Mouse (Mus musculus) heart, embryonic 15.5 days (tissue): ENCODE data around the gene Ntmt1. TPM values are rescaled to one million over a fixed set of nuclear protein-coding genes. Genes with fewer than 3 reads are reported as not detected.

ENCODE experiments used
- ATAC-seq: fragments of 200-750 bp; cut with Nextera tagmentation; replicated peaks from 2 replicates; pipeline ENCODE4 v1.8.0; 2017; ENCODE audit warnings: low read depth, moderate TSS enrichment; ENCODE audit not compliant: insufficient number of reproducible peaks, insufficient read depth, low FRiP score
- H3K27ac ChIP-seq: fragments of 300-500 bp; sonication (generic); 2 replicates; pipeline ENCODE4 v1.5.1; 2015; ENCODE audit warnings: mild to moderate bottlenecking, inconsistent platforms
- H3K27me3 ChIP-seq: fragments of 300-500 bp; sonication (generic); 2 replicates; pipeline ENCODE4 v1.6.1; 2015; ENCODE audit warnings: inconsistent platforms
- H3K36me3 ChIP-seq: fragments of 300-500 bp; sonication (generic); 2 replicates; pipeline ENCODE4 v1.6.1; 2015; ENCODE audit warnings: mild to moderate bottlenecking, inconsistent platforms
- H3K4me1 ChIP-seq: fragments of 300-500 bp; sonication (generic); replicated peaks from 2 replicates; pipeline ENCODE4 v1.6.1; 2015; ENCODE audit warnings: inconsistent platforms
- H3K4me2 ChIP-seq: fragments of 300-500 bp; sonication (generic); 2 replicates; pipeline ENCODE4 v1.6.1; 2015; ENCODE audit warnings: inconsistent platforms, mild to moderate bottlenecking, moderate library complexity
- H3K4me3 ChIP-seq: fragments of 300-500 bp; sonication (generic); 2 replicates; pipeline ENCODE4 v1.5.1; 2015; ENCODE audit warnings: mild to moderate bottlenecking, inconsistent platforms
- H3K9ac ChIP-seq: fragments of 300-500 bp; sonication (generic); 2 replicates; pipeline ENCODE4 v1.6.1; 2015; ENCODE audit warnings: mild to moderate bottlenecking, inconsistent platforms
- H3K9me3 ChIP-seq: fragments of 300-500 bp; sonication (generic); replicated peaks from 2 replicates; pipeline ENCODE4 v1.6.1; 2016; ENCODE audit warnings: inconsistent platforms
- WGBS: fragments of 180-500 bp; shearing (Covaris S2); methylation state at CpG from one replicate; pipeline ENCODE4 v1.1.7; 2015; ENCODE audit warnings: mixed read lengths; 5-methylcytosine and 5-hydroxymethylcytosine counted together
- polyA plus RNA-seq: library from polyadenylated mRNA; unstranded; fragments of >200 nt; fragmentation: Nextera tagmentation; extraction: Ambion mirVana; gene quantifications from 2 replicates; pipeline ENCODE4 v1.2.1, GENCODE M21; 2015

Ntmt1 gene
- polyA plus RNA-seq, 1 experiment from 2014 or later = 75.8 TPM

DNA sequence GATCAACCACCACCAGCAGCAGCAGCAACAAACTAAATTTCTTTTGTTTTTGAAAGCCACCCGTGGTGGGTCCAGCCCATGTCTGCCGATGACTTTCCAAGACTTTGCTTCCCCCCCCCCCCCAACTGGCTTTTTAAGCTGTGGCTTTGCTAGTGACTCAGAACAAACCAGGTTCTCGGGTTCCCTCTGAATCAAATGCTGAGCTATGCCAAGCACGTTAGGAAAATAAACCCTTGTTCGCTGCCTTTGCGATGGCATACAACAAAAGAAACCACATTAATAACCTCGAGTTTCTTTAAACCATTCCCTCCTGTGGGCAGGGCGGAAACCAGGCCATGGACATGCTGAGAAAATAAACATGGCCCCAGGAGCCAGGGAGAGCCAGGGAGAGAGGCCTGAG, 40.6 kb downstream of the Ntmt1 start:
- Histone ChIP-seq H3K9me3 (no peaks in the 10 kb centered on the region), H3K4me3 (no peak overlapping the region), H3K36me3 (no peaks in the 10 kb centered on the region), H3K4me2 (no peak overlapping the region), H3K27me3 (0 out of 2 replicates have a peak, but pooled peaks cover 5% of the 10 kb centered on the region), H3K27ac (no peak overlapping the region), H3K9ac (no peak overlapping the region), H3K4me1 (peaks cover 52% of the 10 kb centered on the region)
- ATAC-seq = no peak
- WGBS = 70% methylated on average over 8 of the region's 8 CpGs

DNA sequence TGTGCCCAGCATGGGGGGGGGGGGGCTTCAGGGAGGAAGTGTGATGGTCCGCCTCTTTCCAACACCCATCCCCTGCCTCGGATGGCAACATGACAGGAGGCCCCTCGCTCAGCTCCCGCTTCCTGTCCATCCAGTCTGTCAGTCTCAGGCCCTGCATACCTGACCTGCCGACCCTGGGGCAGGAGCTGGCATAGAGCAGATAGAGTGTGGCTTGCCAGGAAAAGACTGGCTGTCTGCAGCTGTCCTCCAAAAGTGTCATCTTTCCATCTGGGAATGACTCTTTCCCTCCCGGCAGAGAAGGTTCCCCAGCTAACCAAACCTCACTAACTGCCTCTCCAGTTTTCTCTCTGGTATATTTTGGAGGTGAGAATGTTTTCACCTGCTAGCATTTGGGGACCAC, 43.0 kb downstream of the Ntmt1 start:
- H3K4me1 ChIP-seq = peaks cover 48% of the 10 kb centered on the region
- no peaks in the 10 kb centered on the region for H3K9me3 ChIP-seq
- no peak for ATAC-seq
- no peak overlapping the region for H3K27ac ChIP-seq
- H3K27me3 ChIP-seq = no peaks in the 10 kb centered on the region
- H3K36me3 ChIP-seq = no peaks in the 10 kb centered on the region
- H3K4me2 ChIP-seq = no peak overlapping the region
- no peak overlapping the region for H3K4me3 ChIP-seq
- WGBS = 26% methylated on average over 6 of the region's 6 CpGs
- H3K9ac ChIP-seq = no peak overlapping the region

DNA sequence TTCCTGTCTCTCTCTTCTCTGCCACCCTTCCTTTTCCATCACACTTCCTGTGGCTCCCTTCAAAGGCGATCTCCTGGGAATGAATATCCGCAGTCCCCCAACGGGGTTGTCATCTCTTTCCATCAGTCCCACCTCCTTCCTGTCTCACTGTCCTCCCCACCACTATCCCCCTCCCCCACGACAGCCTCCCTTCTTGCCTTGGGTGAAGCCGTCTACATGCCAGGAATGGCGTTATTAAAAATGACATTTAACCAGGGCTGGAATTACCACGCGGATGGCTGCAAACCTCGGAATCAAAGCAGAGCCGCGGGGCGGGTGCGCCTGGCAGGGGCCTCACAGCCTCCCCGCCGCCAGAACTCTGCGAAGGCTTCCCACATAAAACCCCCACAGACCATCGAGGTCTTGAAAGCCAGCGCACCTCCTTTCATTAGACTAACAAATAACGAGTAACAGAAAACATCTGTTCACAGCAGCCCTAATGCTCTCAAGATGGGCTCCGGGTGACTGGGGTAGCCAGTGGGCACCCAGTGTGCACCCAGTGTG, 45.2 kb downstream of the Ntmt1 start:
- WGBS = 33% methylated on average over 20 of the region's 20 CpGs
- Histone ChIP-seq H3K4me2 (no peak overlapping the region), H3K9ac (no peak overlapping the region), H3K4me3 (no peak overlapping the region), H3K4me1 (peaks cover 30% of the 10 kb centered on the region), H3K27ac (no peak overlapping the region), H3K9me3 (no peaks in the 10 kb centered on the region), H3K36me3 (no peaks in the 10 kb centered on the region), H3K27me3 (no peaks in the 10 kb centered on the region)
- no peak for ATAC-seq

DNA sequence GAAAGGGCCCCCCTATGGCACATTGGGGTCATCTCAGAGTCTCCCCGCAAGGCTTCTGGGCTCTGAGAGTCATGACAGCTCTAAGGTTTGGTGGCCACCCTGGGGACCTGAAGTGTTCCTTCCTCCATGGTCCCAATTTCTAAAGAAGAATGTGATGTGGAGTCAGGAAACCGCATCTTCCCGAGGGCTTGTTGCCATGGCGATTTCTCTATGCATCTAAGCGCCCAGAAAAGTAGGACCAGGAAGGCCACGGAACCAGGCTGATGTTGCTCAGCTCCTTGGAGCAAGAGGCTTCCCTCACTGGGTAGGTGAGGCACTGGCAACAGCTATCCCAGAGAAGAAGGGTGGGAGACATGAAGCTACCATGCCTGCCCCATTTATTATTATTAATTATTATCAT, 49.5 kb downstream of the Ntmt1 start:
- H3K9me3 ChIP-seq = no peaks in the 10 kb centered on the region
- no peaks in the 10 kb centered on the region for H3K36me3 ChIP-seq
- no peaks in the 10 kb centered on the region for H3K27me3 ChIP-seq
- peaks cover 25% of the 10 kb centered on the region for H3K4me1 ChIP-seq
- H3K9ac ChIP-seq = no peak overlapping the region
- no peak overlapping the region for H3K4me2 ChIP-seq
- ATAC-seq = no peak
- H3K4me3 ChIP-seq = no peak overlapping the region
- 80% methylated on average over 6 of the region's 6 CpGs for WGBS
- no peak overlapping the region for H3K27ac ChIP-seq

DNA sequence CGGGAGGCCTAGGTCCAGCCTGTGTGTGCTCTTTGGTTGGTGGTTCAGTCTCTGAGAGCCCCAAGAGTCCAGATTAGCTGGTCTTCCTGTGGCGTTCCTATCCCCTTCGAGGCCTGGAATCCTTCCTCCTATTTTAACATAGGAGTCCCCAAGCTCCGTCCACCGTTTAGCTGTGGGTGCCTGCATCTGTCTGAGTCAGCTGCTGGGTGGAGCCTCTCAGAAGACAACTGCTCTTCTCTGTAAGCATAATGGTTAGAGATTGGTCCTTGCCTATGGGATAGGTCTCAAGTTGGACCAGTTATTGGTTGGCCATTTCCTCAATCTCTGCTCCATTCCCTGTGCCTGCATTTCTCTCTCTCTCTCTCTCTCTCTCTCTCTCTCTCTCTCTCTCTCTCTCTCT, 52.2 kb downstream of the Ntmt1 start:
- H3K9me3 ChIP-seq = no peaks in the 10 kb centered on the region
- ATAC-seq = no peak
- WGBS = 53% methylated on average over 5 of the region's 5 CpGs
- no peak overlapping the region for H3K4me3 ChIP-seq
- H3K9ac ChIP-seq = no peak overlapping the region
- H3K4me1 ChIP-seq = peaks cover 33% of the 10 kb centered on the region
- H3K27me3 ChIP-seq = no peaks in the 10 kb centered on the region
- H3K4me2 ChIP-seq = no peak overlapping the region
- H3K27ac ChIP-seq = no peak overlapping the region
- no peaks in the 10 kb centered on the region for H3K36me3 ChIP-seq

DNA sequence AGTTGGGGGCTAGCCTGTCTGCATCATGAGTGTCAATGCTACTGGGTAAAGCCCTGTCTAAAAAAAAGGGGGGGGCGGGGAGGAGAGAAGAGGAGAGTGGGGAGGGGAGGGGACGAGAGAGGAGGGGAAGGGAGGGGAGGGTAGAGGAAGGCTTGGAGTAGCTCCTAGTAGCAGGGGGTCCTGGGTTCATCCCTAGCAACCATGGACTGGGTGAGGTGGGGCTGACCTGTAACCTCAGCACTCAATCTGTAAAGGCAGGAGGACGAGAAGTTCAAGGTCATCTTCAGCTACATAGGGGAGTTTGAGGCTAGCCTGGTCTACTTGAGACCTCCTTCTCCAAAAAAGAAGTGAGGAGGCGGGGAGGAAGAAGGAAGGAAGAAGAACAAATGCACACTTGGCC, 54.5 kb downstream of the Ntmt1 start:
- Histone ChIP-seq H3K27me3 (no peaks in the 10 kb centered on the region), H3K9ac (no peak overlapping the region), H3K36me3 (no peaks in the 10 kb centered on the region), H3K4me1 (peaks cover 38% of the 10 kb centered on the region), H3K27ac (no peak overlapping the region), H3K4me3 (no peak overlapping the region), H3K9me3 (no peaks in the 10 kb centered on the region), H3K4me2 (no peak overlapping the region)
- no peak for ATAC-seq
- WGBS = 71% methylated on average over 4 of the region's 4 CpGs

DNA sequence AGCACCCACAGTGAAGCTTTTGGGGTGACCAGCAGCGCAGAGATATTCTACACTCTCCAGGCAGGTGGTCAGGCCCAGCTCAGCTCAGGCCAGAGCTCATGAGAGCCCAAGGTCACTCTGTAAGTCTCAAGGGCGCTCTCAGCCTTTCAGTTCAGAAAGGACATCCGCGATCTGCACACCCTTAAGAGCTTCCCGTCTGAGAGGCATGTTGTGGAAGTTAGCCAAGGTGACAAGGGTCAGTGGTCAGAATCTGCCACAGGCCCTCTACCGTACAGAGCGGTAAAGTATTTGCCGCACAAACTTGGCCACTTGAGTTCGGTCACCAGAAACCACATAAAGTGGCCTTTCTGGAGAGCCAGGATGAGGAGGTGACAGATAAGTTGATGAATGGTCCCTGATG, 55.9 kb downstream of the Ntmt1 start:
- H3K36me3 ChIP-seq = no peaks in the 10 kb centered on the region
- H3K9ac ChIP-seq = no peak overlapping the region
- H3K4me1 ChIP-seq = peaks cover 34% of the 10 kb centered on the region
- H3K9me3 ChIP-seq = no peaks in the 10 kb centered on the region
- H3K27me3 ChIP-seq = no peaks in the 10 kb centered on the region
- 0 out of 2 replicates have a peak, but pooled peaks have one; percentile 25 for ATAC-seq
- H3K4me3 ChIP-seq = no peak overlapping the region
- H3K4me2 ChIP-seq = no peak overlapping the region
- WGBS = 30% methylated on average over 9 of the region's 9 CpGs
- H3K27ac ChIP-seq = peak overlapping the region; percentile 70

DNA sequence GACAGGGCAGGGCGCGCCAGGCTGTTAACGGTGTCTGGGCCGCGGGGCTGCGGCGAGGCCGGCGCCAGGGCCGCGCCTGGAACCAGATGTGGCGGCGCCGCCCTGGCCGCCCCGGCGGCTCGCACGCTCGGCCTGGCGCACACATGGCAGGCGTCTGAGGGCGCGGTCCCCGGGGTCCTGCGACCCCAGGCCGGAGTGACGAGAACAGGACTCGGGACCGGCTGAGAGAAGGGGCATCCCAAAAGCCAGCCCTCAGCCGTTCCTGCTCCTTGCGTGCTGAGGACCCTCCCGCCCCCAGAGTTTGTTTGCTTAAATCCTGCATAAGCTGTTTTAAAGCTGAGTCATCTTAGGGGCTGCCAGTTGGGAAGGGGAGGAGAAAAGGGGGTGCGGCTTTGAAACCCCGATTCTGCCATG, 57.3 kb downstream of the Ntmt1 start:
- Histone ChIP-seq H3K36me3 (no peaks in the 10 kb centered on the region), H3K4me3 (peak overlapping the region; percentile 34), H3K4me2 (peak overlapping the region; percentile 58), H3K4me1 (peaks cover 26% of the 10 kb centered on the region), H3K27ac (peak overlapping the region; percentile 70; the same call in 1 of the 2 replicates), H3K9me3 (no peaks in the 10 kb centered on the region), H3K9ac (peak overlapping the region; percentile 32), H3K27me3 (no peaks in the 10 kb centered on the region)
- 0 out of 2 replicates have a peak, but pooled peaks have one; percentile 5 for ATAC-seq
- 14% methylated on average over 35 of the region's 35 CpGs for WGBS

DNA sequence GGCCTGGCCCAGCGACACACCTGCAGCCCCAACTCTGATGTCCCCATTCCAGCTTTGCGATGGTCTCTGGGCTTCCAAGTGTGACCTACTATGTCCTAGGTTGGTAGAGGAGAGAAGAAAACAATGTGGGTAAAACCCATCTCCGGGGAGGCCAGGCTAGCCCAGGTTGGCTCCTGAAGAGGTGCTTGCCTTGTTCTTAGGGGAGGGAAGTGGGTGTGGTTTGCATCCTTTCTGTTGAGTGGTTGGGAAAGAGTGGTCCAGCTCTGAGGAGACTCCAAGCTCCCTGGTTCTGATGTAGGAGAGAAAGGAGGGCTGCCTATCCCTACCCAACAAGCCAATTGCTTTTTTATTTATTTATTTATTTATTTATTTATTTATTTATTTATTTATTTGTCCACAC, 57.8 kb downstream of the Ntmt1 start:
- no peaks in the 10 kb centered on the region for H3K27me3 ChIP-seq
- H3K9me3 ChIP-seq = no peaks in the 10 kb centered on the region
- 0 out of 2 replicates have a peak overlapping the region, but pooled peaks have one; percentile 70 for H3K27ac ChIP-seq
- no peak overlapping the region; the same call in 1 of the 2 replicates for H3K9ac ChIP-seq
- H3K36me3 ChIP-seq = no peaks in the 10 kb centered on the region
- H3K4me1 ChIP-seq = peaks cover 26% of the 10 kb centered on the region
- 70% methylated on average over 3 of the region's 3 CpGs for WGBS
- ATAC-seq = no peak
- H3K4me3 ChIP-seq = peak overlapping the region; percentile 34; the same call in 1 of the 2 replicates
- H3K4me2 ChIP-seq = peak overlapping the region; percentile 58

DNA sequence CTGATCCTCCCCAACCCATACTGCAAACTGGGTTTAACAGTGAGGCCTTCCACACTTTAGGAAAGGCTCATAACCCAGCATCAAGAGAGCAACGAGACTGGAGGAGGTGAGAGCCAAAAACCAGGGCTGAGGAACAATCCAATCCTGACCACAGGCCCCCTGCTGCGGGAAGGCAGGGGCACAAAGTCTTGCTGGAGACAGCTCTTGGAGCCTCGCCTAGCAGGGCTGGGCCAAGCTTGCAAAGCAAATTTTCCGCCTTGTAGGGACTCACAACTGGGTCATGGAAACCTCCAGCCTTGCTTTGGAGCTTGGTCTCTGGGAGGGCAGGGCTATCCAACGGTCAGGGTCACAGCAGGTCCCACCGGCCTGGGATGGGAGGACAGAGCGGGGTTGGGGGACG, 63.2 kb downstream of the Ntmt1 start:
- ATAC-seq = no peak
- H3K9me3 ChIP-seq = no peaks in the 10 kb centered on the region
- peaks cover 35% of the 10 kb centered on the region for H3K4me1 ChIP-seq
- no peak overlapping the region for H3K4me2 ChIP-seq
- H3K36me3 ChIP-seq = no peaks in the 10 kb centered on the region
- no peaks in the 10 kb centered on the region for H3K27me3 ChIP-seq
- WGBS = 71% methylated on average over 8 of the region's 8 CpGs
- H3K4me3 ChIP-seq = no peak overlapping the region
- no peak overlapping the region for H3K27ac ChIP-seq
- H3K9ac ChIP-seq = no peak overlapping the region
